Mouse (Mus musculus) liver, embryonic 12.5 days (tissue): Measurements from ENCODE around the gene Ndufa6. TPM values are rescaled to one million over a fixed set of nuclear protein-coding genes. Genes with fewer than 3 reads are reported as not detected.

ENCODE experiments used
- microRNA-seq: library from miRNA; unstranded; fragments of <30 nt; microRNA quantifications from one replicate; pipeline ENCODE4, GENCODE M21; 2017
- polyA plus RNA-seq: library from polyadenylated mRNA; unstranded; fragments of >200 nt; fragmentation: Nextera tagmentation; extraction: Ambion mirVana; gene quantifications from 2 replicates; pipeline ENCODE4 v1.2.1, GENCODE M21; 2016

Ndufa6 gene
- polyA plus RNA-seq, 1 experiment from 2014 or later: 368 TPM

Small RNAs within 50 kb of the gene (microRNA-seq; reads per million reads assigned to microRNA genes)
- not detected for gene Mir7684

Other genes starting within 250 kb of the Ndufa6 start
- 12.2 TPM in 2 replicates for gene Ccdc134, start 226.4 kb downstream of the Ndufa6 start, polyA plus RNA-seq
- 96.9 and 99.4 TPM in 2 replicates for gene Srebf2, start 207.1 kb downstream of the Ndufa6 start, polyA plus RNA-seq
- gene Shisa8, start 141.5 kb downstream of the Ndufa6 start, polyA plus RNA-seq: 0.31 and 0.37 TPM in 2 replicates
- 0.30 TPM in 2 replicates for gene Tnfrsf13c, start 130.0 kb downstream of the Ndufa6 start, polyA plus RNA-seq
- 48.3 and 51.2 TPM in 2 replicates for gene Cenpm, start 109.6 kb downstream of the Ndufa6 start, polyA plus RNA-seq
- not detected in 2 replicates for gene 1500009C09Rik, start 101.9 kb downstream of the Ndufa6 start, polyA plus RNA-seq
- gene Sept3, start 79.4 kb downstream of the Ndufa6 start, polyA plus RNA-seq: 0.81 and 1.4 TPM in 2 replicates
- gene Wbp2nl, start 55.4 kb downstream of the Ndufa6 start, polyA plus RNA-seq: 0.22 and 0.31 TPM in 2 replicates
- gene Naga, start 15.4 kb downstream of the Ndufa6 start, polyA plus RNA-seq: 36.5 and 40.8 TPM in 2 replicates
- 39.1 and 42.8 TPM in 2 replicates for gene Pheta2, start 15.4 kb downstream of the Ndufa6 start, polyA plus RNA-seq
- gene Smdt1, start 15.4 kb downstream of the Ndufa6 start, polyA plus RNA-seq: 193 and 196 TPM in 2 replicates
- 8.0 and 8.1 TPM in 2 replicates for gene Cyp2d22, start 25.9 kb upstream of the Ndufa6 start, polyA plus RNA-seq
- gene Cyp2d11, start 39.7 kb upstream of the Ndufa6 start, polyA plus RNA-seq: not detected in 2 replicates
- gene Cyp2d10, start 52.9 kb upstream of the Ndufa6 start, polyA plus RNA-seq: 10.1 and 11.2 TPM in 2 replicates
- 0.23 and 0.47 TPM in 2 replicates for gene Cyp2d9, start 79.1 kb upstream of the Ndufa6 start, polyA plus RNA-seq
- not detected in 2 replicates for gene Cyp2d12, start 200.8 kb upstream of the Ndufa6 start, polyA plus RNA-seq